Mouse (Mus musculus): ENCODE measurements around the gene 4930558K02Rik. TPM values are rescaled to one million over a fixed set of nuclear protein-coding genes. Genes with fewer than 3 reads are reported as not detected.

4930558K02Rik gene
- total RNA-seq, 2 experiments from 2014 or later: not detected

GRCm38 (mm10) chr1:161992389-161992788 is 13.0 kb upstream of the 4930558K02Rik start:
- DNase-seq: no peak

DNA sequence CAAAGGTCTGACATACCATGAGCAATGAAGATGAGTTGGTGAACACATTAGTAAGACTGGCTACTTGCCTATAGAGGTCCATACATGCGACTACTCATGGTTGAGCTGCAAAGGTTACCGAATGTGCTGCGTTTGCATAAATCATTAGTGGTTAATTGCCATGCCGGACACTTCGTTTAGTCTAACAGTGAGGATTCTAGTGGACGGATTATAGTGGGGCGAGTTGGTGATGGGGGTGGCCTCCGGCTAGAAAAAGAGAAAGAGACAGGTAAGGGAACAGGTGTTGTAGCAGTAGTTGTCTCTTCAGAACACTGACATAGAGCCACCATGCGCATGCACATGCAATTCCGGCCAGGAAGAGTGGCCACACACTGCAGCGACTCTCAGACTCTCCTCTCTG is 12.4 kb upstream of the 4930558K02Rik start:
- no peak for DNase-seq

DNA sequence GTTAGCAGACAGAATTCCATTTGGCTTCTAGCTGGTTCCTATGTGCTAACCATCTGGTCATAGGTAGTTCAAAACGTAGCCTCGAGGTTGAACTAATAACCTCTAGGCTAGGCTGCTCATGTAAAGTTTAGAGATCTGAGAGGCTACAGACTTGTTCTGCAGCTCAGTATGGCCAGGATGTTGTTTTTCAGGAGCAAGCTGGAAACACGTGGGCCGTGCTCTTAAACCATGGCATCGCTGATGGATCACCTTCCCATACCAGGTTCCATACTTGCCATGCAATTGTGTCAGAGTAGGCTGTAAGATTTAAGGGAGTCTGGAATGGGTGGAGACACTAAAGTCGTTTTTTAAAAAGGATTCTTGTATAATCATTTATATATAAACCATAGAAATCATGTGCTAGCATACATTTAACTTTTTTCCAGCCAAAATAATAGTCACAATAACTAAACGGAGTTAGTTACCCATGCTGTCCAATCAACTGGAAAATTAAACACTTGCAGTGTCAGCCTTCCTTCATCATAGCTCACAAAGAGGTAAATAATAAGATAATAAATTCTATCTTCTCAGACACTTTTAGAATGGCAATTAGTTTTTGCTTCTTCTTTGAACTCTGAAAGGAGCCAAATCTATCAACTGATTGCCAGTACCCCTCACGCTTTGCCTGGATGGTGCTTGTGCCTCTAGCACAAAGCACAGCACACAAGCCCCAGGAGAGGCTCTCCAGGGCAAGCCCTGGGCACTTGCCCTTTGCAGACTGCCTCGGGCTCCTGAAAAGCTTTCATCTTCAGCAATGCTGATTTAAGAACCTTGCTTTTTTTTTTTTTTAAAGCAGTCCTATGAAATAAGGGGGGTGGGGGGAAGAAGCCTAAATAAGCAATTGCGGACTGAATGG is 11.5 kb upstream of the 4930558K02Rik start:
- no peak for DNase-seq

DNA sequence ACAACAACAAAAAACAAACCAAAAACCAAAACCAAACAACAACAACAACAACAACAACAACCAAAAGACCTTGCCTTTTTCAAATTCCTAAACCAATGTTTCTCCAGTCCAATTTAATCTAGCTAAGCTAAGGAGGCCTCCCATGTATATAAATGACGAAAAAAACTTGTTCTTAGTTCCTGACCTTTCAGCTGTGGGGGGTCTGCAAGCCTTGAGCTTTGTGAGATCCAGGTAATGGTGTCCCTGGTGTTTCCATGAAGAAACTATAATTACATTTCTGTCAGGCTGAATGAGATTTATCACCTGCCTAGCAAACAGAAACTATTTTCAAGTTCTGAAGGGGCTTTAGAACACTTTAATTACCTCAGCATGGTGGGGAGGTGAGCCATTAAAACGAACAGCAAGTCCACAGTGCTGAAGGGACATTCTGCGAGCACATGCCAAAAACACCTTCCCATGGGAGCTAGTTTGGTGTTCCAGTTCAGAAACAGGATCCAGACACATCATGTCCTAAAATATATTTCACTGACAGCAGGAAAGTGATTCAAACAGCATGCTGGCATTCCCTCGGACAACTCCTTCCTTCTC is 4.6 kb upstream of the 4930558K02Rik start:
- DNase-seq: peak in 1 of 2 experiments; percentile 25

DNA sequence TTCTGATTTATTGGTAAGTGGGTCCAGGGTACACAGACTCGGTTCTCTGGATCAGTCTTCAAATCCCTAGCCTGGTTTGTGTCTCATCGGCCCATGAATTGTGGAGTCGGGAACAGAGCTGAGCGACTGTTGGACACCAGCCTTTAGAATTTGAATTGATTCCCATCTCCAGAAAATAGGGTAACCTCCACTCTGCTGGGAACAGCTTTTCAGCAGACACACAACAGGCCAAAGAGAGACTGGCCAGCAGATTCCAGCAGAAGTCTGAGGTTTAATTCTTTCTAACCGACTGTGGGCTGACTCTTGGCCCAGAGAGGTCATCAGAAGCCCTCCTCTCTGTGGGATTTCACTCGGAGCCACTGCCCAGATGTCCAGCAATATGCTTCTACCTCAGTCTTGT is 4.0 kb upstream of the 4930558K02Rik start:
- no peak for DNase-seq

DNA sequence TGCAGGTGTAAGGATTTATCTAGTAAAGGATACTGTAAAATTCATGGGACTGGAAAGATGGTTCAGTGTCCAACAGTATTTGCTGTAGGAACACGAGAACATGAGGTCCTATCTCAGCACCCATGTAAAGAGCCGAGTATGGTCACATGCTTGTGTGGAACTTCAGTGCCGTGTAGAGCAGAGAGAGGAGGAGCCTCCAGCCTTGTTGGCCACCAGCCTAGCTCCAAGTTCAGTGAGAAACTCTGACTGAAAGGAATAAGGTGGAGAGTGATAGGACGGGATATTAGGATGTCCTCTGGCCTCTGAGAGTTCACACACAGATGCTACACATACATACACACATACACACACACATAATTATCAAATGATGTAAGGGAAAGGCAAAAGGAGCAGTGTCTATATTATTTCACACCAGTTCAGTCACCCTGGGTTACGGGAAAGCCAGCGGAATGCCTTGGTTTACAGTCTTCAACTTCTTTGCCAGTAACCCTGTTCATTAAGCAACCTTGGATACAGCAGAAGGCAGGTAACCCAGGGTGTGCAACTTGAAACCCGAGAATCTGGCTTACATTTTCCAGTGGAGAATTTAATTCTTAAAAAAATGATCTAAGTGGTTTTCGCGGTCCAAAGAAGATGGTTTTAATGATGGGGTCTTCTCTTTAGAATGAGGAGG is 1.3 kb upstream of the 4930558K02Rik start:
- DNase-seq: no peak

DNA sequence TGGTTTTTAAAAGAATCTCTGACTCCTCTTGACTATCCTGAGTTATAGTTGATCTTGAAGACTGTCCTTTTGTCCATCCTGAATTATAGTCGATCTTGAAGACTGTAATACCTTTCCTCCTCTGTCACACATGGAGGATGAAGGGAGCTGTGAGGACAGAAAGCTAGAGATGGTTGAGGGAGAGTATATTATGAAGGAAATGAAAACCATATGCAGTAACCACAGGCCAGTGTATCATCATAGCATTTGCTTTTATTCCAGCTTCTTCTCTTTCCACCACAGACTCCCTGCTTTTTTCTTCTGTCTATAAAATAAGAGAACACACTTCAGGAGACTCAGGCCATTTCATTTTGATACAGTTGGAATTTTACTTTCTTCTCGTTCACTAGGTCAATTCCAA is 610 bp upstream of the 4930558K02Rik start:
- DNase-seq: no peak

DNA sequence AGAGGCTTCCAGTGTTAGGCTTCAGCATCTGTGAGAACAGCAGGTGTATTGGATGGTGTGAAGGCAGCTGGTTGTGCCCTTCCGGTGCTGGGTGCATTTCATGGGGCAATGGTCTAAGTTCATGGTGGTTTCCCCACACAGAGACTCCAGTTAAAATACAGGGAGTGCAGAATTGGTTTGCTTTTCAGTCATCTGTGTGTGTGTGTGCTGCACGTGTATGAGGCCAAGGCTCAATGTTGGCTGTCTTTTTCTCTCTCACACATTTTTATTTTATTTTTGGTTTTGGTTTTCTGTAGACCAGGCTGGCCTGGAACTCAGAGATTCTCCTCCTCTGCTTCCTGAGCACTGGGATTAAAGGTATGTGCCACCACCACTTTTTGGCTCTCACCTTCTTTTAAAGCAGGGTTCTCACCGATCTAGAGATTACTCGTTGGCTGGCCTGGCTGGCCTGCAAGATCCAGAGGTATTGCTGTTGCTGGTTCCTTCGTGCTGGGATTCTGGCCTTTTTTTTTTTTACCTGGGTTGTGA is 1.2 kb downstream of the 4930558K02Rik start:
- no peak for DNase-seq

DNA sequence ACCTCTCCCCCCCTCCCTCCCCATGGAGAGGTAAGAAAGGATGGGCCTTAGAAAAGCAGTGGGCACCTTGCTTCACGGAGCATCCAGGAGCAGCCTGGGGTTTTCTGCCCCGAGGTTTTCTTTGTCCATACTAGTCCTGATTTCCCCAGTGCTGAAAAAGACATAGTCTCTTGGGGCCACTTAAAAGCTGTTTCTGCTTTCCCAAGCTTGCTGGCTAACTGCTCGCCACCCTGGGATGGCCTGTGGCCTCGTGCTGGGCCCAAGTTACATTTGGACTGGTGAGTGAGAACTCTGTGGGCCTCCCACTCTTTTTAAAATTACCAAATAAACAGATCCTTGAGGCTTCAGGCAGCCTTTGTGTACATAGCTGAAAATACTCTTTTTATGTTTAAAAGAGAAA is 2.1 kb downstream of the 4930558K02Rik start:
- DNase-seq: peak in 1 of 2 experiments; percentile 23

GRCm38 (mm10) chr1:161976255-161977182 is 2.9 kb downstream of the 4930558K02Rik start:
- peak; percentile 69 to 77 for DNase-seq

DNA sequence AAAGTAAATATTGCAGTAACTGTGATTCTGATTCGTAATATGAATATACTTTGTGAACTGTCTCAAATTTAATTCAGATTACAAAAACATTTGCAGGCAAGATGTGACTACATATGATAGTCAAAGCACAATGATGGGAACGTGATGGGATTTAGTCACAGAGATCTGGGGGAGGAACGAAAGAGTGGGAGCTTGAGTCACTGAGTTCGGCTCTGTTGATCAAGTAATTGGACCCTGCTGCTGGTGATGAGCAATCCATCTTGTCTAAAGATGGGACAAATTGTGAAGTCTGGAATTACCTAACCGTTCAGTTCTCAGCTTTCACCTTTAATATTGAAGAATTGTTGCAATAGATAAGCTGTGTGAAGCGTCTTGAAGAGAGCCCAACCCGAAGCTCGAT is 7.2 kb downstream of the 4930558K02Rik start:
- DNase-seq: no peak

DNA sequence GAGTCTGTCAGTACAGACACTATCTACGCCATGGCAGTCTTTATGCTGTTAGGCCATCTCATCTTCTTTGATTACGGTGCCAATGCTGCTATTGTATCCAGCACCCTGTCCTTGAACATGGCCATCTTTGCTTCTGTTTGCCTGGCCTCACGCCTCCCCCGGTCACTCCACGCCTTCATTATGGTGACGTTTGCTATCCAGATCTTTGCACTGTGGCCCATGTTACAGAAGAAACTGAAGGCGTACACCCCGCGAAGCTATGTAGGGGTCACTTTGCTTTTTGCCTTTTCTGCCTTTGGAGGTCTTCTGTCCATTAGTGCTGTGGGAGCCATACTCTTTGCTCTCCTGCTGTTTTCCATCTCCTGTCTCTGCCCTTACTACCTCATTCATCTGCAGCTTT is 8.6 kb downstream of the 4930558K02Rik start:
- no peak for DNase-seq

DNA sequence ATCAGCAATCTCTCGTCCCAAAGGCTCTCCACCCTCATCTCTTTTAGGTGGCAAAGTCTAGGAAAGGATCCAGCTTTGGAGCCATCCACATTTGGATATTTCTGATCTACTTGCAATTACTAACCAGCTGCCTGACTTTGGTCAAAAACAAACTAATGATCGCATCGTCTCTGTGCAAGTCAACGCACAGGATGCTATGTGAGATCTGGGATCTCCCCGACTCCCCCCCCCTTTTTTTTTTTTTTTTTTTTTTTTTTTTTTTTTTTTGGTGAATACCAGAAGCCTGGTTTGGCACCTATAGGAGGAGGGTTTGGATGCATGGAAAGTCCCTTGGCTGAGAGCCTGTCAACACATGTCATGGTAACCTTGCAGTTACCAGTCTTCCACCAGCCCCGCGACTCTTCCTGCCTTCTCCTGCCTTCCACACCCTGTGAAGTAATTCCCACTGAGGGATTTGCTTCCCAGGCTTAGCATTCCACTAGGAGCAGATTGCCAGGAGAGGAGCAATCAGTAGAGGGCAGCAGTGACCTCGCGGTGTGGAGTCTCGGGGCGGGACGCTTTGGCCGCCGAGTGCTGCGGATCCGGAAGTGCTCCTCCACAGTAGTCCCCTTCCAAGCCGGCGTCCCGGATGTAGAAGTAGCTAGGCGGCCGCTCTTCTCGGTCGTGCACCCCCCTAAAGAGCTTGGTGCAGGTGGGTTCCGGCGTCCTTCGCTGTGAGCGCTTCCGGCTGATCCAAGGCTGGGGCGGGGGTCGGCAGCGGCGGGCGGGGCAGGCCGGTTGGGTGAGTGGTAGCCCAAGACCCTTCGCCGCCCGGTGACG is 10.6 kb downstream of the 4930558K02Rik start, which contains the start of gene Pigc:
Gene Pigc (plus strand): TSS at position 598 of the 819 bp plus-strand sequence.
- peak; percentile 94 to 96 for DNase-seq

DNA sequence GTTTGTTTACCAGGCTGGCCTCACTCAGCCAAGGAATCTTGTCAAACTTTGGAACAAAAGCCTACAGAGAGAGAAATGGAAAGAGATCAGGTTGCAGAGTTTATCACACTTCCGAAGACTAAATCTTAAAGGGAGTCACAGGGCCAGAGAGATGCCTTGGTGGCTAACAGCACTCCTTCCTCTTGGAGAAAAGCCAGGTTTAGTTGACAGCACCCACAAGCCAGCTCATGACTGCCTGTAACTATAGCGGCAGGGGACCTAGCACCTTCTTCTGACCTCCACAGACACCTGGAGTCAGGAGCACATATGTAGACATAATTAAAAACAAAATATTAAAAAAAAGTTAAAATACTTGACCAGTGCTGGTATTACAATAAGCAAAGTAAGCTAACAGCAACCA is 11.5 kb downstream of the 4930558K02Rik start:
- DNase-seq: no peak

GRCm38 (mm10) chr1:161962465-161963377 is 16.7 kb downstream of the 4930558K02Rik start:
- DNase-seq: peak in 1 of 2 experiments; percentile 15

GRCm38 (mm10) chr1:161957964-161958950 is 21.2 kb downstream of the 4930558K02Rik start:
- no peak for DNase-seq

DNA sequence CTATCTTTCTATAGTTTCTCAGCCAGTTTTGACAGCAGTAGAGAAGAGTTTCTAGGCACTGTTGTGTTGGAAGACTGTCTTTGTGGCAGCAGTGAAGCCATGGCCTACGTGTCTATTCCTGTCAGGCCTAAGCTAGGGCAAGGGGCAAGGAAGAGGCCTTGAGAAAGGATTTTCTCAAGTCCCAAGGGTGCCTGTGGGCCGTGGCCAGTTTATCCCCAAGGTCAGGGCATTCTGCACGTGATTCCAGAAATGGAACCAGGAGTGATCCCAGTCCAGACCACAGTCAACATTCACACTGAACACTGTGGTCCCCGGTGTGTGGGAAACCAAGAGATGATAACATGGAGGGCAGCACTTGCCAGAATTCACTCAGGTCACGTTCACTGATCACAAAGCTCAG is 23.6 kb downstream of the 4930558K02Rik start:
- DNase-seq: no peak

DNA sequence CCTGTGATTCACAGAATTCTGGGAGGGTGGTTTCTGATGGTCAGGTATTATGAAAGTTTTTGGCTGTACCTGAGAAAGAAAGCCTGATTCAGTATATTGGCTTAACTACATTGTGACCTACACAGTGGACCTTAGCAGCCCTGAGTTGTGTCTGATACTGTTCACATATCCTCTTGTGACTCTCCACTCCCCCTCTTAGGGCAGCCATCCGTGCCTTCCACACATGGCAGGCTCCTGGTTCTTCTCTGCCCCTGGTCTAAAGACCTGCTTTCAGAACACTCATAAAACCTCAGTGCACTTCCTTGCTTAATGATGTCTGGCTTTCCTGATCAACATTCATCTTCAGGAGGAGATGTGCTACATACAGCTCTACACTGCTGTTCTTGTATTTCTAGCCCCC is 26.8 kb downstream of the 4930558K02Rik start:
- no peak for DNase-seq

All from adrenal gland, postnatal 36 days (tissue).